Mouse (Mus musculus): ENCODE data around the gene A030014E15Rik.
"Not testable (repeated sequence)": the region's sequence is repeated elsewhere in the genome, so short reads cannot be mapped to it uniquely, and the experiment has no call there.

Gene A030014E15Rik

GRCm38 (mm10) chr1:82924650-82925049 lies at the start of gene A030014E15Rik:
Gene A030014E15Rik (plus strand): TSS chr1:82924917.
- DNase-seq (ENCODE audit: low read depth in 2 of 2, low spot score in 2 of 2) = no peak

GRCm38 (mm10) chr1:82879172-82879571 lies 45.5 kb upstream of the A030014E15Rik start:
- DNase-seq (ENCODE audit: low read depth in 2 of 2, low spot score in 2 of 2) = no peak

- no peak for DNase-seq (ENCODE audit: low read depth in 2 of 2, low spot score in 2 of 2)
Measured at GRCm38 (mm10) chr1:82880196-82880595, 44.5 kb upstream of the A030014E15Rik start.

GRCm38 (mm10) chr1:82893269-82893668 lies 31.4 kb upstream of the A030014E15Rik start:
- DNase-seq (ENCODE audit: low read depth in 2 of 2, low spot score in 2 of 2) = no peak

- peak; percentile 16 to 35 for DNase-seq (ENCODE audit: low read depth in 2 of 2, low spot score in 2 of 2)
Measured at GRCm38 (mm10) chr1:82900567-82900966, 24.1 kb upstream of the A030014E15Rik start.

GRCm38 (mm10) chr1:82901201-82901600 lies 23.5 kb upstream of the A030014E15Rik start:
- DNase-seq (ENCODE audit: low read depth in 2 of 2, low spot score in 2 of 2) = no peak

GRCm38 (mm10) chr1:82905886-82906285 lies 18.8 kb upstream of the A030014E15Rik start:
- no peak for DNase-seq (ENCODE audit: low read depth in 2 of 2, low spot score in 2 of 2)

- DNase-seq (ENCODE audit: low read depth in 2 of 2, low spot score in 2 of 2) = no peak
Measured at GRCm38 (mm10) chr1:82913025-82913424, 11.7 kb upstream of the A030014E15Rik start, which contains the start of gene A030005L19Rik. Gene A030005L19Rik (plus strand): TSS chr1:82913325.

GRCm38 (mm10) chr1:82913434-82913833 lies 11.3 kb upstream of the A030014E15Rik start:
- peak in 1 of 2 experiments; percentile 4 for DNase-seq (ENCODE audit: low read depth in 2 of 2, low spot score in 2 of 2)

- not testable (repeated sequence) for DNase-seq (ENCODE audit: low read depth in 2 of 2, low spot score in 2 of 2)
Measured at GRCm38 (mm10) chr1:82930558-82930957, 5.8 kb downstream of the A030014E15Rik start.

GRCm38 (mm10) chr1:82931326-82931725 lies 6.6 kb downstream of the A030014E15Rik start, which contains the start of gene Gm6217:
Gene Gm6217 (minus strand): TSS chr1:82931399.
- DNase-seq (ENCODE audit: low read depth in 2 of 2, low spot score in 2 of 2) = not testable (repeated sequence)

GRCm38 (mm10) chr1:82938666-82939065 lies 13.9 kb downstream of the A030014E15Rik start:
- DNase-seq (ENCODE audit: low read depth in 2 of 2, low spot score in 2 of 2) = no peak

GRCm38 (mm10) chr1:82942505-82942904 lies 17.8 kb downstream of the A030014E15Rik start:
- not testable (repeated sequence) for DNase-seq (ENCODE audit: low read depth in 2 of 2, low spot score in 2 of 2)

- not testable (repeated sequence) for DNase-seq (ENCODE audit: low read depth in 2 of 2, low spot score in 2 of 2)
Measured at GRCm38 (mm10) chr1:82943295-82943694, 18.6 kb downstream of the A030014E15Rik start, which contains the start of gene A030003K21Rik. Gene A030003K21Rik (minus strand): TSS chr1:82943388.

GRCm38 (mm10) chr1:82946029-82946428 lies 21.3 kb downstream of the A030014E15Rik start:
- peak in 1 of 2 experiments; percentile 7 for DNase-seq (ENCODE audit: low read depth in 2 of 2, low spot score in 2 of 2)

- no peak for DNase-seq (ENCODE audit: low read depth in 2 of 2, low spot score in 2 of 2)
Measured at GRCm38 (mm10) chr1:82948601-82949000, 23.9 kb downstream of the A030014E15Rik start.

- not testable (repeated sequence) for DNase-seq (ENCODE audit: low read depth in 2 of 2, low spot score in 2 of 2)
Measured at GRCm38 (mm10) chr1:82955913-82956312, 31.2 kb downstream of the A030014E15Rik start, which contains the start of gene Gm7544. Gene Gm7544 (minus strand): TSS chr1:82956013.

GRCm38 (mm10) chr1:82959870-82960385 lies 35.2 kb downstream of the A030014E15Rik start, which contains the start of gene Gm47955:
Gene Gm47955 (plus strand): TSS chr1:82960286.
- DNase-seq (ENCODE audit: low read depth in 2 of 2, low spot score in 2 of 2) = no peak

GRCm38 (mm10) chr1:82966413-82966812 lies 41.7 kb downstream of the A030014E15Rik start:
- DNase-seq (ENCODE audit: low read depth in 2 of 2, low spot score in 2 of 2) = no peak

- DNase-seq (ENCODE audit: low read depth in 2 of 2, low spot score in 2 of 2) = no peak
Measured at GRCm38 (mm10) chr1:82972046-82972445, 47.3 kb downstream of the A030014E15Rik start.

GRCm38 (mm10) chr1:82973244-82973643 lies 48.5 kb downstream of the A030014E15Rik start:
- no peak for DNase-seq (ENCODE audit: low read depth in 2 of 2, low spot score in 2 of 2)

GRCm38 (mm10) chr1:82973901-82974300 lies 49.2 kb downstream of the A030014E15Rik start:
- DNase-seq (ENCODE audit: low read depth in 2 of 2, low spot score in 2 of 2) = peak in 1 of 2 experiments; percentile 42

GRCm38 (mm10) chr1:82974342-82974741 lies 49.6 kb downstream of the A030014E15Rik start:
- DNase-seq (ENCODE audit: low read depth in 2 of 2, low spot score in 2 of 2) = no peak

Data from CD8-positive naive resting alpha-beta T cell, adult 2 months (primary cell).